Mouse (Mus musculus): ENCODE results near the gene Rasl12. TPM values are rescaled to one million over a fixed set of nuclear protein-coding genes. Genes with fewer than 3 reads are reported as not detected.

The Rasl12 gene
- total RNA-seq, 2 experiments from 2014 or later: 8.7 to 9.2 TPM

GRCm38 (mm10) chr9:65392638-65393364 is 5.5 kb upstream of the Rasl12 start:
- DNase-seq (ENCODE audit: low spot score in 2 of 2): peak in 1 of 2 experiments; percentile 71

- DNase-seq (ENCODE audit: low spot score in 2 of 2): no peak
Observed at GRCm38 (mm10) chr9:65393606-65394005, 4.7 kb upstream of the Rasl12 start.

GRCm38 (mm10) chr9:65394360-65394759 is 3.9 kb upstream of the Rasl12 start:
- no peak for DNase-seq (ENCODE audit: low spot score in 2 of 2)

- DNase-seq (ENCODE audit: low spot score in 2 of 2): no peak
Observed at GRCm38 (mm10) chr9:65399934-65400333, 1.6 kb downstream of the Rasl12 start.

- DNase-seq (ENCODE audit: low spot score in 2 of 2): peak; percentile 47 to 63
Observed at GRCm38 (mm10) chr9:65404331-65405183, 6.3 kb downstream of the Rasl12 start.

GRCm38 (mm10) chr9:65405184-65405449 is 6.8 kb downstream of the Rasl12 start:
- DNase-seq (ENCODE audit: low spot score in 2 of 2): no peak

- no peak for DNase-seq (ENCODE audit: low spot score in 2 of 2)
Observed at GRCm38 (mm10) chr9:65407327-65407726, 9.0 kb downstream of the Rasl12 start.

GRCm38 (mm10) chr9:65407861-65408260 is 9.6 kb downstream of the Rasl12 start:
- no peak for DNase-seq (ENCODE audit: low spot score in 2 of 2)

- no peak for DNase-seq (ENCODE audit: low spot score in 2 of 2)
Observed at GRCm38 (mm10) chr9:65408871-65409295, 10.6 kb downstream of the Rasl12 start.

GRCm38 (mm10) chr9:65410378-65410777 is 12.1 kb downstream of the Rasl12 start:
- no peak for DNase-seq (ENCODE audit: low spot score in 2 of 2)

GRCm38 (mm10) chr9:65411326-65411725 is 13.0 kb downstream of the Rasl12 start:
- DNase-seq (ENCODE audit: low spot score in 2 of 2): no peak

- DNase-seq (ENCODE audit: low spot score in 2 of 2): no peak
Observed at GRCm38 (mm10) chr9:65417738-65418137, 19.4 kb downstream of the Rasl12 start.

GRCm38 (mm10) chr9:65419633-65420032 is 21.3 kb downstream of the Rasl12 start:
- no peak for DNase-seq (ENCODE audit: low spot score in 2 of 2)

GRCm38 (mm10) chr9:65422760-65423501 is 24.6 kb downstream of the Rasl12 start, which contains the start of gene Slc51b:
Slc51b (minus strand) TSS chr9:65422955.
- no peak for DNase-seq (ENCODE audit: low spot score in 2 of 2)

- DNase-seq (ENCODE audit: low spot score in 2 of 2): no peak
Observed at GRCm38 (mm10) chr9:65424393-65424792, 26.1 kb downstream of the Rasl12 start.

GRCm38 (mm10) chr9:65427511-65427910 is 29.2 kb downstream of the Rasl12 start:
- DNase-seq (ENCODE audit: low spot score in 2 of 2): no peak

- no peak for DNase-seq (ENCODE audit: low spot score in 2 of 2)
Observed at GRCm38 (mm10) chr9:65428003-65428402, 29.7 kb downstream of the Rasl12 start.

- DNase-seq (ENCODE audit: low spot score in 2 of 2): no peak
Observed at GRCm38 (mm10) chr9:65430401-65430800, 32.1 kb downstream of the Rasl12 start.

- no peak for DNase-seq (ENCODE audit: low spot score in 2 of 2)
Observed at GRCm38 (mm10) chr9:65430921-65431320, 32.6 kb downstream of the Rasl12 start.

- DNase-seq (ENCODE audit: low spot score in 2 of 2): peak; percentile 67 to 79
Observed at GRCm38 (mm10) chr9:65432236-65432635, 33.9 kb downstream of the Rasl12 start.

GRCm38 (mm10) chr9:65434140-65434539 is 35.8 kb downstream of the Rasl12 start:
- peak in 1 of 2 experiments; percentile 44 for DNase-seq (ENCODE audit: low spot score in 2 of 2)

- no peak for DNase-seq (ENCODE audit: low spot score in 2 of 2)
Observed at GRCm38 (mm10) chr9:65435211-65435610, 36.9 kb downstream of the Rasl12 start.

Measured in gastrocnemius, postnatal 4 days (tissue).